Mouse (Mus musculus) embryonic fibroblast, embryonic 13.5 days (primary cell): ENCODE results near the gene Dvl2. TPM values are rescaled to one million over a fixed set of nuclear protein-coding genes. Genes with fewer than 3 reads are reported as not detected.
"Not testable (repeated sequence)": the region's sequence is repeated elsewhere in the genome, so short reads cannot be mapped to it uniquely, and the experiment has no call there.

ENCODE experiments used
- H3K27ac ChIP-seq: 2 replicates; pipeline ENCODE4 v1.5.1; 2012; ENCODE audit warnings: low read length, control low read depth, inconsistent platforms; ENCODE audit not compliant: insufficient read depth
- H3K4me1 ChIP-seq: 2 replicates; pipeline ENCODE4 v1.6.1; 2011; ENCODE audit warnings: low read length; ENCODE audit not compliant: control insufficient read depth, insufficient read depth
- H3K4me3 ChIP-seq: 2 replicates; pipeline ENCODE4 v1.5.1; 2011; ENCODE audit warnings: mild to moderate bottlenecking, control low read depth, low read length; ENCODE audit not compliant: insufficient read depth
- CTCF ChIP-seq: IDR thresholded peaks from 2 replicates; pipeline ENCODE4 v1.5.1; 2011; ENCODE audit warnings: mild to moderate bottlenecking, control low read depth, low read length, moderate library complexity, borderline replicate concordance; ENCODE audit not compliant: insufficient read depth
- POLR2A ChIP-seq: IDR thresholded peaks from 2 replicates; pipeline ENCODE4 v1.6.1; 2011; ENCODE audit warnings: low read depth, mild to moderate bottlenecking, control low read depth, low read length, moderate library complexity
- polyA plus RNA-seq: library from polyadenylated mRNA; stranded (reverse); fragments of >200 nt; gene quantifications from 2 replicates; pipeline ENCODE4 v1.2.4, GENCODE M21; 2011; ENCODE audit warnings: low read depth; ENCODE audit not compliant: missing spikeins, insufficient read length

Gene Dvl2
- polyA plus RNA-seq, 1 experiment, result 32.1 TPM

DNA sequence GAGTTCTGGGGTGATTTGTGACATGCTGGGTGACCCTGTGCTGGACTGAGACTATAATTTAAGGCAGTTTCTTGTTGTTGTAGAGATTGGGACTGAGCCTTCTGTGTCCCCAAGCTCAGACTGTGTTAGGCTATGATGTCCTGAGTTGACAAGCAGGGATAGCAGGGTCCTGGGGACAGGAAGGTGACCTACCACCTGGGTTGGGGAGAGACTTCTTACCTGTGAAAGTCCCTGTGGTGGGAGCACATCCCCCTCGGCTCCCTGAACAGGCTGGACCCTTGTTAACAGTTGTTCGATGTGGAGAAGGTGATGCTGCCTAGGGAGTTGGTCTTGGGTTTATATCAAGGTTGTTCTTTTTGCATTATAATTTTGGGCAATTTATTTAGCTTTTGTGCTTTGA lies 2.1 kb downstream of the Dvl2 start:
- no peak for TF ChIP-seq POLR2A
- TF ChIP-seq CTCF, result no peak
- Histone ChIP-seq H3K4me3 (peak overlapping the region; percentile 3; the same call in 1 of the 2 replicates), H3K4me1 (peaks cover 6% of the 10 kb centered on the region; the same call in 1 of the 2 replicates), H3K27ac (no peak overlapping the region)

DNA sequence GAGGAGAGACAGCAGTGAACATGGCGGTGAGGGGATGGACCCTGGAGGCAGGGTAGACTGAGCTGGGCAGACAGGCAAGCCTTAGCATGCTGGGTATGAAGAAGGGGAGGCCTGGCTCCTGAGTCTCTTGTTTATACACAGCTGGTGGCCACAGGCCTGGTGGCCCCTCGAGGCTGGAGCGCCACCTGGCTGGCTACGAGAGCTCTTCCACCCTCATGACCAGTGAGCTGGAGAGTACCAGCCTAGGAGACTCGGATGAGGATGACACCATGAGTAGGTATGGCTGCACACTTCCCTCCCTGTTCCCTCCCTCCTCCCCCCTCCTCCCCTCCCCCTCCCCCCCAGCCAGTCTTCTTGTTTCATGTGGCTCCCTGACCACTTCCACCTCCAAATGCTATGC lies 5.1 kb downstream of the Dvl2 start:
- peaks cover 3% of the 10 kb centered on the region; the same call in 1 of the 2 replicates for H3K4me1 ChIP-seq
- no peak overlapping the region for H3K27ac ChIP-seq
- TF ChIP-seq POLR2A, result no peak
- TF ChIP-seq CTCF, result peak; percentile 26; the same call in 1 of the 2 replicates
- H3K4me3 ChIP-seq, result no peak overlapping the region

DNA sequence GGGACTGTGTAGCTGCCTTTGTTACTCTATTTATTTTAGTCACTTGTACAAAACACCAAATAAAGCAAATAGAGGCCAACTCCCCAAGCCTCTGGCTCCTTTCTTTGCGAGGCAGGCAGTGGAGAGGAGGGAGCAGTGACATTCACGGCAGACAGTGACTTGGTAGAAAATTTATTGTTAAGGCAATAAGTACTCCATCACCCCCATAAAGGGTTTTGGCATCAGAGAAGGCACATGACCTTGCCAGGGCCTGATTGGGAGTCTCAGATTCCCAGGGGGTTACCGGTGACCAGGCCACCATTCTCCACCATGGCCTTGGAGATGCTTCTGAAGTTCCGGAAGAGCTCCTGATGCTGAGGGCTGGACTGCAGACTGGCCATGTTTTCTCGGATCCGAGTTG lies 9.6 kb downstream of the Dvl2 start:
- Histone ChIP-seq H3K27ac (no peak overlapping the region), H3K4me1 (0 out of 2 replicates have a peak, but pooled peaks cover 7% of the 10 kb centered on the region), H3K4me3 (no peak overlapping the region)
- no peak for TF ChIP-seq CTCF
- TF ChIP-seq POLR2A, result no peak

DNA sequence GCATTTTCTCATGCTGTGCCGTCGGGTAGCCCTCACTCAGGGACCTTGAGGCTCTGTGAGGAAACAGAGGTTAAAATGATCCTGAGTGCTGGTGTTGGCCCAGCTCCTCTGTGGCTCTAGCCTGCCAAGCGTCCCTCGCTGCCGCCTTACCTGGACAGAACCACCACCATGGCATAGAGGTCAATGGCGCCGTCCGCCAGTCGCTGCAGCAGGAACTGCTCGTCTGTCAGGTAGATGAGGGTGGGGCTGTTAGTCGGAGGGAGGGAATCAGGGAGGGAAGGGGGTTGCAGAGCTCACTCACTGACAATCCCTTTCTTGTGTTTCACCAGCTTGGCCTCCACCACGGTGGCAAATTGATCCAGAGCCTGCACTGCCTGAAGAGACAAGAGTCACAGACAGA lies 10.2 kb downstream of the Dvl2 start:
- Histone ChIP-seq H3K27ac (no peak overlapping the region), H3K4me1 (0 out of 2 replicates have a peak, but pooled peaks cover 7% of the 10 kb centered on the region), H3K4me3 (no peak overlapping the region)
- TF ChIP-seq POLR2A (no peak), CTCF (no peak)

DNA sequence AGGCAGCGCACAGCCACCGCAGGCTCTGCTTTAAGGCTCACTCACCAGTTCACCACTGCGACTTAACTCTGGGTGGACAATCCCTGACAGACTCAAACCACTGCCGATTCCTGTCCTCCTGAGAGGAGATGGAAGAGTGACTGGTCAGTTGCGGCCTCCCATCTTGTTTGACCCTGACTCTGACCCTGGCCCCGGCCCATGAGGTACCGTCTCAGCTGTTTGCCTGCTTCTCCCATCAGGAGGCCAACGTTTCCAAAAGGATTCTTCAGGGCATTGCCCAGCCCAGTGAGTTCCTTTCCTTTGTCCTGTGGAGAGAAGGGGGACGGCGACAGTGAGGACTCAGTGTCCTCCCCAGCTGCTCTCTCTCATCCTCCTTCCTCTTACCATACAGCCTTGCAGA lies 10.6 kb downstream of the Dvl2 start:
- Histone ChIP-seq H3K4me3 (no peak overlapping the region), H3K27ac (no peak overlapping the region), H3K4me1 (0 out of 2 replicates have a peak, but pooled peaks cover 7% of the 10 kb centered on the region)
- TF ChIP-seq POLR2A, result no peak
- TF ChIP-seq CTCF, result no peak

DNA sequence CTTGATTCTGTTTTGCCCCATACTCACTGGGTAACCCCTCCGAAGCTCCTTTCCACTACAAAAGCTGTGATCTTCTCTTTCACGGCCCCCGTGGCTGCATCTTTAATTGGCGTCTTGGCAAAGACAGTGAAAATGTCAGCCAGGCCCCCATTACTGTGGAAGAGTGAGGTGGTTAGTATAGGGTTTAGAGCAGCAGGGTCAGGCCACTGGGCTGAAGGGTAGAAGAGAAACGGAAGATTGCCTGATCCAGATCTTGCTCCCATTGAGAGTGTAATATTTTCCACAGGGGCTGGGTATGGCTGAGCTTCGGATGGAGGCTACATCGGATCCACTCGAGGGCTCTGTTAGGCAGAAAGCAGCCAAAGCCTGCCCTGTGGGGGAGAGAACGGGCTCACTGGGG lies 12.5 kb downstream of the Dvl2 start:
- no peak overlapping the region for H3K27ac ChIP-seq
- no peak for TF ChIP-seq CTCF
- TF ChIP-seq POLR2A, result no peak
- no peak overlapping the region for H3K4me3 ChIP-seq
- 0 out of 2 replicates have a peak, but pooled peaks cover 7% of the 10 kb centered on the region for H3K4me1 ChIP-seq

DNA sequence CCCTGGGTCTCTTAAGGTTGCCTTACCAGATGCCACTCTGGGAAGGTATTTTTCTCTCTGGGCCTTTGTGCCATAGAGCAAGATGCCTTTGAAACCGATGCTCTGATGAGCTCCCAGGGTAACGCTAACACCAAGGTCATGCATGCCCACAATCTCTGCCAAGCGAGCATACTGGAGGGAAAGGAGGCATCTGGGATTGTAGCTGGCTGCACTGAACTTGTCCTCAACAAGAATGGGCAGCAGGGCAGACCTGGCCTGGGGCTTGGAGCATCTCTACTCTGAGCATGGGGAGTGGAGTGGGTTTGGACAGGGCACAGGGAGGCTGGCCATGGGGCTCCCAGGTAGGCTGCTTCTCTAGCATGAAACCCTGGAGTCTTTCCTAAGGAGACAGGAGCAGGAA lies 13.0 kb downstream of the Dvl2 start:
- Histone ChIP-seq H3K27ac (no peak overlapping the region), H3K4me1 (0 out of 2 replicates have a peak, but pooled peaks cover 7% of the 10 kb centered on the region), H3K4me3 (no peak overlapping the region)
- TF ChIP-seq CTCF (no peak), POLR2A (no peak)

DNA sequence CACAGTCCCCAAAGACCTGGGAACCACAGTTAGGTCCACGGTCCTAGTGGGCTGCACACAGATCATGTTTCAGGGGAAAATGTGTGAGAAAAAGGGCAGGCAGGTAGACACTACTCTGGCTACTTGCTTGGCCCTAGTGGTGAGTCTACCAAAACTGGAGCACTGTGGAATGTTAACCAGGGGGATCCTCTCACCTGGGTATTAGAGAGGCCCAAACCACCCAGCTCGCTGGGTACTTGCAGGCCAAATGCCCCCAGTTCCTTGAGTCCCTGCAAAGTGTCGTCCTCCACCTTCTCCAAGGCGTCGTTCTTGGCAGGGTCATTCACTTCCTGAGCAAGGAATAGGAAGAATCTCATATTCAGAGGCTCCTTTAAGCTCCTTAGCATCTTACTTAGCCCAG lies 13.7 kb downstream of the Dvl2 start:
- no peak overlapping the region for H3K27ac ChIP-seq
- no peak overlapping the region for H3K4me3 ChIP-seq
- TF ChIP-seq CTCF (no peak), POLR2A (no peak)
- H3K4me1 ChIP-seq, result 0 out of 2 replicates have a peak, but pooled peaks cover 7% of the 10 kb centered on the region

DNA sequence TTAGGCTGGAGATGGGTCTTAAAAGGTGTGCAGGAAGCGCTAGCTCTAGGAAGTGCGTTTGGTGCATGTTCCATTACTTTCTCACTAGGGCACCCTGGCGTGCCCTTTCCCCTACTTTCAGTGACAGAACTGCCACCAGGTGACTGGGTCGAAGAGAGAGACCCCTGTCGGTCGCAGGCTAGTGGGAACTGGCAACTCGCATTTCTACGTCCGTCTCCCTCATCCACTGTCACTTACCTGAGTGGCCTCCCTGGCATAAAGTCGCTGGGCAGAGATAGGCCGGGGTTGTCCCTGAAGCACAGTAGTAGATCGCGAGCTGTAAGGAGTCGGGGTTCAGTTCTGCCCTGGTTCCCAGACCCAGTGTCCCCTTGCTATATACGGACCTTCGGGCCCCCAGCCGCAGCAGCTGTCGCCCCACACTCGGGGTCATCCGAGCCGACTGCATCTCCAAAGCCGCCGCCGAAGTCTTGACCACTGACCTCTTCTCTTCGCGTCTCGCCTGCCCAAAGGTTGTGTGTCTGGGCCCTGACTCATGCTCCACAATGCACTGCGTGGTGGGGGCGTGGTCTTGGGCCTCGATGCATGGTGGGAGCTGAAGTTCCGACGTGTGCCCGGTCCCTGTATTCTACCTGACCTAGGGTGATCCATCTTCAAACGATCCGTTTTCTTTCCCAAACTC lies 14.6 kb downstream of the Dvl2 start, which contains the start of gene Acadvl:
Gene Acadvl, minus strand, starts transcription at position 532 of the 679 bp plus-strand sequence.
- peak within 1 kb of the TSS; percentile 5; the same call in 1 of the 2 replicates for H3K27ac ChIP-seq
- TF ChIP-seq CTCF (no peak), POLR2A (peak; percentile 89)
- peak within 1 kb of the TSS; percentile 54 for H3K4me3 ChIP-seq
- 0 out of 2 replicates have a peak, but pooled peaks cover 7% of the 10 kb centered on the region for H3K4me1 ChIP-seq

DNA sequence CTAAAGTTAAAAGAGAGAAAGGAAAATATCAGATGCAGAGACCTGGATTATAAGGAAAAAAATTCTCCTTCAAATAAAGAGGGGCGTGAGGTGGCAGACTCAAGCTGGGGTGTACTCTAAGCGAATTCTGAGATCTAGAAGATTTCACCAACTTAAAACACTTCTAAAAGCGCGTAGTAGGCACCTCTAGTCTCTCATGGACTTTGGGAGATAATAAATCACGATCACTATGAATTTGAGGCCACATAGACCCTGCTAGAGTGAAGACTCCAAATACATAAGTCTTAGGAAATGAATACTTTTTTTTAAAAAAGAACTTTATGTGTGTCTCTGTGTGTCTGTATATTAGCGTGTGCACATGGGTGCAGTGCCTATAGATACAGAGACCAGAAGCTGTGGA lies 15.3 kb downstream of the Dvl2 start:
- no peak for TF ChIP-seq POLR2A
- no peak for TF ChIP-seq CTCF
- Histone ChIP-seq H3K4me3 (no peak overlapping the region), H3K27ac (no peak overlapping the region), H3K4me1 (peaks cover 10% of the 10 kb centered on the region; the same call in 1 of the 2 replicates)

DNA sequence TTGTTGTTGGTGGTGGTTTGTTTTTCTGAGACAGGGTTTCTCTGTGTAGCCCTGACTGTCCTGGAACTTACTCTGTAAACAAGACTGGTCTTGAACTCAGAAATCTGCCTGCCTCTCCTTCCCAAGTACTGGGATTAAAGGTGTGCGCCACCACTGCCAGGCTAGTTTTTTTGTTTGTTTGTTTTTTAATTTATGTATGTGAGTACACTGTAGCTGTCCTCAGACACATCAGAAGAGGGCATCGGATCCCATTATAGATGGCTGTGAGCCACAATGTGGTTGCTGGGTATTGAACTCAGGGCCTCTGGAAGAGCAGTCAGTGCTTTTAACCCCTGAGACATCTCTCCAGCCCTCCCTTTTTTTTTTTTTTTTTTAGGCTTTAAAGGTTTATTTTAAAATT lies 15.8 kb downstream of the Dvl2 start:
- H3K4me3 ChIP-seq, H3K27ac ChIP-seq: not testable (repeated sequence)
- peaks cover 10% of the 10 kb centered on the region; the same call in 1 of the 2 replicates for H3K4me1 ChIP-seq
